Mouse (Mus musculus): ENCODE data around the gene Cdc40.

DNA sequence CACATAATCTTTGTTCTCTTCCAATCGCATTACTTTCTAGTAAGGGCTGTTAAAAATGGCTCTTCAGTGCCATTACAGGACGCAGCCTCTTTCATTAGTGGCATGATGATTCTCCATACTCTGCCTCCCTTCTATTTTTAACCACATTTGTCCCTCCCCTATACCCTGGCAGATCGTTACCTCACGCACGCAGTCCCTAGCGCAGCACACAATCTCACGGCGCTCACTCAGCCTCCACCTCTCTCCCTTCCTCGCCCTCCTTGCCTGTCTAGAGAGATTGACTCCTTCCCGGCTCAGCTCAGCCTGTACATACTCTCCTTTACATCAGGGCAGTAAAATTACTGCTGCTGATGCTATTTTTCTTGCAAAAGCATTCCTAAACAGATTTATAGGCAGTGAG lies 38.6 kb downstream of the Cdc40 start:
- TF ChIP-seq CTCF (IDR thresholded peaks at IDR 0.05; ENCODE audit: low read depth) (no peak), EP300 (IDR thresholded peaks at IDR 0.05; ENCODE audit: low read depth) (no peak)

Measured in heart, postnatal 0 days (tissue).